12 mouse cellular contexts compared by ENCODE assay signal in genomic region chr12:80737283-80737600, GRCm38 (mm10). TPM values are rescaled to one million over a fixed set of nuclear protein-coding genes. Genes with fewer than 3 reads are reported as not detected.
DNase-seq lines count a peak whose midpoint lies in the region; ATAC-seq and TF ChIP-seq lines count a peak whose summit lies in the region.
"Had no signal": no experiment of that assay in that cellular context is flagged by ENCODE, and none has a peak within 500 bp of the region (broad histone marks: within the 10 kb centered on the region; RNA-seq: fewer than 3 reads in every experiment).

No protein-coding gene starts in this region.

- TF ChIP-seq RAD21 in MEL (IDR thresholded peaks at IDR 0.05; ENCODE audit: low read depth, low read length): no peak

- 0 out of 4 replicates have a peak, but pooled peaks of 1 of the 2 experiments have one; percentile 4 for TF ChIP-seq POLR2A in MEL (IDR thresholded peaks at IDR 0.05; ENCODE audit: control insufficient read depth in 1 of 2, insufficient read depth in 1 of 2, low read depth in 1 of 2, low read length in 2 of 2, poor library complexity in 1 of 2)

- peak overlapping the region; percentile 37 to 56 for H3K4me3 ChIP-seq in MEL (ENCODE audit: control insufficient read depth in 1 of 2, insufficient read depth in 1 of 2, low read depth in 2 of 2, low read length in 2 of 2)
- H3K4me3 ChIP-seq in forebrain, embryonic 10.5 days: no peak overlapping the region
- no peak overlapping the region for H3K4me3 ChIP-seq in hindbrain, embryonic 13.5 days
- H3K4me3 ChIP-seq in midbrain, embryonic 16.5 days (ENCODE audit: low read depth, low read length): no peak overlapping the region
- H3K4me3 ChIP-seq in heart, embryonic 12.5 days: no peak overlapping the region
- H3K4me3 ChIP-seq: heart, embryonic 13.5 days; liver, embryonic 13.5 days had no signal

- no peaks in the 10 kb centered on the region for H3K79me2 ChIP-seq in MEL (ENCODE audit: control insufficient read depth, insufficient read depth, low read length, poor library complexity)

- no peak for TF ChIP-seq CTCF in MEL (IDR thresholded peaks at IDR 0.05 in 2 of 3, conservative IDR thresholded peaks at IDR 0.05 in 1 of 3; ENCODE audit: control insufficient read depth in 1 of 3, insufficient read depth in 1 of 3, low read depth in 2 of 3, low read length in 3 of 3, poor library complexity in 1 of 3, severe bottlenecking in 1 of 3)

- 69% methylated on average over 5 of the region's 5 CpGs for WGBS in forebrain, embryonic 10.5 days
- WGBS in hindbrain, embryonic 13.5 days: 62% methylated on average over 5 of the region's 5 CpGs
- 59% methylated on average over 5 of the region's 5 CpGs for WGBS in midbrain, embryonic 16.5 days
- WGBS in heart, embryonic 12.5 days: 45% methylated on average over 5 of the region's 5 CpGs

- peak overlapping the region; percentile 41 for H3K27ac ChIP-seq in MEL (ENCODE audit: control insufficient read depth, low read depth, low read length)
- H3K27ac ChIP-seq in forebrain, embryonic 10.5 days: peak overlapping the region; percentile 83
- H3K27ac ChIP-seq in hindbrain, embryonic 13.5 days: peak overlapping the region; percentile 95
- H3K27ac ChIP-seq in midbrain, embryonic 16.5 days (ENCODE audit: low read length): peak overlapping the region; percentile 96
- H3K27ac ChIP-seq in heart, embryonic 12.5 days (ENCODE audit: poor library complexity, severe bottlenecking): no peak overlapping the region
- H3K27ac ChIP-seq: heart, embryonic 13.5 days; liver, embryonic 13.5 days; macrophage had no signal

- ATAC-seq in hindbrain, embryonic 13.5 days (ENCODE audit: low FRiP score): 0 out of 2 replicates have a peak, but pooled peaks have one; percentile 10
- no peak for ATAC-seq in midbrain, embryonic 16.5 days
- ATAC-seq in heart, embryonic 12.5 days (ENCODE audit: insufficient number of reproducible peaks, low FRiP score): no peak
- ATAC-seq in granulocyte monocyte progenitor cell, adult 5-6 weeks (replicated peaks; ENCODE audit: poor library complexity, severe bottlenecking): no peak

- peak overlapping the region; percentile 45 for H3K9ac ChIP-seq in MEL (ENCODE audit: control insufficient read depth, low read depth, low read length, poor library complexity, severe bottlenecking)
- H3K9ac ChIP-seq in hindbrain, embryonic 13.5 days: peak overlapping the region; percentile 36; the same call in 1 of the 2 replicates
- peak overlapping the region; percentile 63; the same call in 1 of the 2 replicates for H3K9ac ChIP-seq in midbrain, embryonic 16.5 days (ENCODE audit: low read depth, low read length)
- no peak overlapping the region for H3K9ac ChIP-seq in heart, embryonic 12.5 days
- H3K9ac ChIP-seq: heart, embryonic 13.5 days; liver, embryonic 13.5 days had no signal

- no peak for TF ChIP-seq EP300 in MEL (IDR thresholded peaks at IDR 0.05; ENCODE audit: low read depth in 1 of 2, low read length in 2 of 2)

- H3K27me3 ChIP-seq in MEL (ENCODE audit: control insufficient read depth in 1 of 2, insufficient read depth in 2 of 2, low read length in 2 of 2): no peaks in the 10 kb centered on the region; a peak in 1 of 4 replicates
- H3K27me3 ChIP-seq in forebrain, embryonic 10.5 days (ENCODE audit: poor library complexity, severe bottlenecking): peaks cover 20% of the 10 kb centered on the region; the same call in 1 of the 2 replicates
- 0 out of 2 replicates have a peak, but pooled peaks cover 4% of the 10 kb centered on the region for H3K27me3 ChIP-seq in hindbrain, embryonic 13.5 days
- H3K27me3 ChIP-seq in midbrain, embryonic 16.5 days (ENCODE audit: control insufficient read depth, insufficient read depth, low read depth, low read length): no peaks in the 10 kb centered on the region
- peaks cover 66% of the 10 kb centered on the region for H3K27me3 ChIP-seq in heart, embryonic 12.5 days (replicated peaks)

- H3K4me1 ChIP-seq in MEL (ENCODE audit: control insufficient read depth in 1 of 2, insufficient read depth in 2 of 2, low read length in 2 of 2): peaks cover 23 to 47% of the 10 kb centered on the region in 2 experiments
- peaks cover 32% of the 10 kb centered on the region for H3K4me1 ChIP-seq in forebrain, embryonic 10.5 days
- H3K4me1 ChIP-seq in hindbrain, embryonic 13.5 days (replicated peaks): peaks cover 20% of the 10 kb centered on the region
- H3K4me1 ChIP-seq in midbrain, embryonic 16.5 days (ENCODE audit: control insufficient read depth, insufficient read depth, low read length): peaks cover 25% of the 10 kb centered on the region
- H3K4me1 ChIP-seq in heart, embryonic 12.5 days (replicated peaks): no peaks in the 10 kb centered on the region

- peak; percentile 50 for DNase-seq in MEL (ENCODE audit: low read depth, low spot score)
- no peak for DNase-seq in forebrain, embryonic 10.5 days (ENCODE audit: extremely low spot score, low spot score)
- DNase-seq in lung, postnatal 4 days: no peak
- DNase-seq: kidney, postnatal 25 days; liver, embryonic 13.5 days had no signal

- H3K36me3 ChIP-seq in MEL (ENCODE audit: control insufficient read depth in 1 of 2, insufficient read depth in 2 of 2, low read length in 2 of 2): peaks cover 0 to 25% of the 10 kb centered on the region in 2 experiments; a peak in 2 of 4 replicates
- no peaks in the 10 kb centered on the region for H3K36me3 ChIP-seq in forebrain, embryonic 10.5 days (replicated peaks)
- no peaks in the 10 kb centered on the region for H3K36me3 ChIP-seq in hindbrain, embryonic 13.5 days
- H3K36me3 ChIP-seq in midbrain, embryonic 16.5 days (ENCODE audit: control insufficient read depth, insufficient read depth, low read length): no peaks in the 10 kb centered on the region
- no peaks in the 10 kb centered on the region for H3K36me3 ChIP-seq in heart, embryonic 12.5 days
- H3K36me3 ChIP-seq: heart, embryonic 13.5 days; liver, embryonic 13.5 days had no signal

- peak overlapping the region; percentile 28 for H3K4me2 ChIP-seq in hindbrain, embryonic 13.5 days
- H3K4me2 ChIP-seq in midbrain, embryonic 16.5 days (ENCODE audit: low read length): peak overlapping the region; percentile 46
- no peak overlapping the region for H3K4me2 ChIP-seq in heart, embryonic 12.5 days
- H3K4me2 ChIP-seq: heart, embryonic 13.5 days; liver, embryonic 13.5 days had no signal

- no peaks in the 10 kb centered on the region for H3K9me3 ChIP-seq in MEL (replicated peaks; ENCODE audit: insufficient read depth, low read length)
- H3K9me3 ChIP-seq in forebrain, embryonic 10.5 days: no peaks in the 10 kb centered on the region
- H3K9me3 ChIP-seq in hindbrain, embryonic 13.5 days: no peaks in the 10 kb centered on the region
- H3K9me3 ChIP-seq in midbrain, embryonic 16.5 days (replicated peaks; ENCODE audit: control insufficient read depth, low read length, poor library complexity, severe bottlenecking): no peaks in the 10 kb centered on the region
- H3K9me3 ChIP-seq in heart, embryonic 12.5 days (replicated peaks): no peaks in the 10 kb centered on the region
- H3K9me3 ChIP-seq: heart, embryonic 13.5 days; liver, embryonic 13.5 days had no signal

TF ChIP-seq in MEL, 35 proteins besides CTCF, POLR2A, EP300 and RAD21 (continues in another document):
- peak in 1 of 2 experiments; percentile 28; a peak in 1 of 4 replicates for TF ChIP-seq USF2 (IDR thresholded peaks at IDR 0.05; ENCODE audit: borderline replicate concordance in 1 of 2, insufficient read depth in 1 of 2, low read depth in 1 of 2, low read length in 2 of 2)
- TF ChIP-seq JUND (IDR thresholded peaks at IDR 0.05; ENCODE audit: low read depth, low read length): 0 out of 2 replicates have a peak, but pooled peaks have one; percentile 9
- no peak for TF ChIP-seq E2F4 (IDR thresholded peaks at IDR 0.05; ENCODE audit: borderline replicate concordance, low read depth, low read length)
- TF ChIP-seq USF1 (IDR thresholded peaks at IDR 0.05; ENCODE audit: low read depth, low read length): 0 out of 2 replicates have a peak, but pooled peaks have one; percentile 54

RNA-seq across cellular contexts. Expression of gene Ccdc177, which starts 23.2 kb away (rescaled TPM):
- not detected in 2 replicates for total RNA-seq in MEL (2012; rRNA removed)
- not detected for polyA plus RNA-seq in MEL (2012; ENCODE audit: insufficient read depth in 1 of 2, insufficient read length in 2 of 2, low read depth in 1 of 2, low replicate concordance in 2 of 2, missing spikeins in 1 of 2)
- 1.6 and 1.7 TPM in 2 replicates for polyA plus RNA-seq in forebrain, embryonic 10.5 days (2016; fragmentation: Nextera tagmentation; extraction: Ambion mirVana)
- polyA plus RNA-seq in hindbrain, embryonic 13.5 days (2015; fragmentation: Nextera tagmentation; extraction: Ambion mirVana): 3.8 and 4.0 TPM in 2 replicates
- polyA plus RNA-seq in midbrain, embryonic 16.5 days (2015; fragmentation: Nextera tagmentation; extraction: Ambion mirVana): 3.8 and 3.9 TPM in 2 replicates
- 0.03 TPM in 1 of 2 replicates, not detected in the other for polyA plus RNA-seq in heart, embryonic 12.5 days (2016; fragmentation: Nextera tagmentation; extraction: Ambion mirVana)
- 0.56 TPM in 1 of 2 replicates, not detected in the other for total RNA-seq in granulocyte monocyte progenitor cell, adult 5-6 weeks (2014; fragmentation: Nextera tagmentation)
- not detected in 2 replicates for total RNA-seq in granulocyte monocyte progenitor cell, adult 5-6 weeks (2017)
- total RNA-seq: gastrocnemius, adult 8-10 months had no signal
- polyA plus RNA-seq: heart, embryonic 13.5 days; liver, embryonic 13.5 days; macrophage had no signal

RNA-seq across cellular contexts. Expression of gene Plekhd1, which starts 44.9 kb away (rescaled TPM):
- not detected in 2 replicates for total RNA-seq in MEL (2012; rRNA removed)
- under 1 TPM in 1 of 2 experiments, not detected in 1; 0.04 TPM for polyA plus RNA-seq in MEL (2012; ENCODE audit: insufficient read depth in 1 of 2, insufficient read length in 2 of 2, low read depth in 1 of 2, low replicate concordance in 2 of 2, missing spikeins in 1 of 2)
- polyA plus RNA-seq in forebrain, embryonic 10.5 days (2016; fragmentation: Nextera tagmentation; extraction: Ambion mirVana): 0.27 and 0.55 TPM in 2 replicates
- polyA plus RNA-seq in hindbrain, embryonic 13.5 days (2015; fragmentation: Nextera tagmentation; extraction: Ambion mirVana): 3.1 and 3.2 TPM in 2 replicates
- 3.0 and 3.9 TPM in 2 replicates for polyA plus RNA-seq in midbrain, embryonic 16.5 days (2015; fragmentation: Nextera tagmentation; extraction: Ambion mirVana)
- 0.50 and 0.70 TPM in 2 replicates for polyA plus RNA-seq in heart, embryonic 12.5 days (2016; fragmentation: Nextera tagmentation; extraction: Ambion mirVana)
- total RNA-seq in granulocyte monocyte progenitor cell, adult 5-6 weeks (2014; fragmentation: Nextera tagmentation): not detected in 2 replicates
- total RNA-seq in granulocyte monocyte progenitor cell, adult 5-6 weeks (2017): not detected in 2 replicates
- polyA plus RNA-seq: macrophage had no signal

RNA-seq across cellular contexts. Expression of gene Susd6, which starts 53.1 kb away (rescaled TPM):
- total RNA-seq in MEL (2012; rRNA removed): 12.2 and 13.0 TPM in 2 replicates
- 10 to 100 TPM in 1 of 2 experiments, not detected in 1; 22.4 TPM for polyA plus RNA-seq in MEL (2012; ENCODE audit: insufficient read depth in 1 of 2, insufficient read length in 2 of 2, low read depth in 1 of 2, low replicate concordance in 2 of 2, missing spikeins in 1 of 2)
- 11.9 and 13.0 TPM in 2 replicates for polyA plus RNA-seq in forebrain, embryonic 10.5 days (2016; fragmentation: Nextera tagmentation; extraction: Ambion mirVana)
- polyA plus RNA-seq in hindbrain, embryonic 13.5 days (2015; fragmentation: Nextera tagmentation; extraction: Ambion mirVana): 11.4 and 12.8 TPM in 2 replicates
- polyA plus RNA-seq in midbrain, embryonic 16.5 days (2015; fragmentation: Nextera tagmentation; extraction: Ambion mirVana): 10.4 and 11.0 TPM in 2 replicates
- polyA plus RNA-seq in heart, embryonic 12.5 days (2016; fragmentation: Nextera tagmentation; extraction: Ambion mirVana): 22.4 and 22.7 TPM in 2 replicates
- total RNA-seq in granulocyte monocyte progenitor cell, adult 5-6 weeks (2014; fragmentation: Nextera tagmentation): 21.7 and 22.0 TPM in 2 replicates
- 14.0 and 16.4 TPM in 2 replicates for total RNA-seq in granulocyte monocyte progenitor cell, adult 5-6 weeks (2017)

Comparison
In these comparisons a context has a peak if more than half of its experiments do, and no peak if none do; other contexts are left out.
1. H3K4me3 ChIP-seq: peak in MEL (2 of 2); none in forebrain, embryonic 10.5 days (single experiment), hindbrain, embryonic 13.5 days (single experiment), midbrain, embryonic 16.5 days (single experiment) and heart, embryonic 12.5 days (single experiment).